8 mouse cellular contexts compared by ENCODE assay signal in the genomic region with DNA sequence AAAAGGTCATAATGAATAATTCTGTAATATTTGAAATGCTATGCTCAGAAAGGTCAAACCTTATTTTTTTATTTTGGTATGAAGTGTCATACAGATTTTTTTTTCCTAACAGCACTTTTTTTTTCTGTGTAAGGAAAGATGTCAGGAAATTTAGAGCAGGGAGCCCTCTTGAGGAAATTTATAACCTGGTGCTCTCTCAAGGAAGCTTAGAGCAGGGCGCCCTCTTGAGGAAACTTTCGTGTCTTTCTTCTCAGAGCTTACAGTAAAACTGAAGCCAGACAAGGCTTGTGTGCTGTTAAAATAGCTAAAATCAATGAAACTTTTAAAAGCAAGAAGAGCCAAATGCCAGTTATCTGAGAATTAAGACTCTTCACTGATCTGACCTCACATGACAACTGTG.
DNase-seq lines count a peak whose midpoint lies in the region; ATAC-seq and TF ChIP-seq lines count a peak whose summit lies in the region.

No protein-coding gene starts in this region.

- no peak overlapping the region for H3K9ac ChIP-seq in heart, embryonic 12.5 days
- H3K9ac ChIP-seq in midbrain, embryonic 14.5 days (replicated peaks; ENCODE audit: low read length): no peak overlapping the region
- H3K9ac ChIP-seq in stomach, postnatal 0 days (ENCODE audit: low read length): no peak overlapping the region

- no peak overlapping the region for H3K27ac ChIP-seq in heart, embryonic 12.5 days (ENCODE audit: poor library complexity, severe bottlenecking)
- no peak overlapping the region for H3K27ac ChIP-seq in embryonic facial prominence, embryonic 10.5 days (replicated peaks)
- no peak overlapping the region for H3K27ac ChIP-seq in midbrain, embryonic 14.5 days (replicated peaks; ENCODE audit: low read depth, low read length)
- no peak overlapping the region for H3K27ac ChIP-seq in stomach, postnatal 0 days (replicated peaks)

- no peaks in the 10 kb centered on the region for H3K9me3 ChIP-seq in heart, embryonic 12.5 days (replicated peaks)
- no peaks in the 10 kb centered on the region for H3K9me3 ChIP-seq in embryonic facial prominence, embryonic 10.5 days
- H3K9me3 ChIP-seq in midbrain, embryonic 14.5 days (ENCODE audit: control insufficient read depth, low read length): no peaks in the 10 kb centered on the region
- H3K9me3 ChIP-seq in stomach, postnatal 0 days (ENCODE audit: control insufficient read depth, low read length): no peaks in the 10 kb centered on the region

- 1% methylated on average over 2 of the region's 2 CpGs for WGBS in heart, embryonic 12.5 days
- WGBS in embryonic facial prominence, embryonic 10.5 days: 2% methylated on average over 2 of the region's 2 CpGs
- 2% methylated on average over 2 of the region's 2 CpGs for WGBS in midbrain, embryonic 14.5 days
- WGBS in stomach, postnatal 0 days: 0% methylated on average over 2 of the region's 2 CpGs

- H3K4me3 ChIP-seq in heart, embryonic 12.5 days: no peak overlapping the region
- H3K4me3 ChIP-seq in embryonic facial prominence, embryonic 10.5 days: no peak overlapping the region
- H3K4me3 ChIP-seq in midbrain, embryonic 14.5 days (replicated peaks; ENCODE audit: low read depth, low read length): no peak overlapping the region
- H3K4me3 ChIP-seq in stomach, postnatal 0 days (ENCODE audit: low read depth, low read length): no peak overlapping the region

- intact Hi-C loops in heart, postnatal 14 days (cut with DNase I): loop anchor here (1.0 to 10.0 kb wide), 4 partner anchors 156 to 944 kb away; no protein-coding TSS in a partner anchor

- no peaks in the 10 kb centered on the region for H3K36me3 ChIP-seq in heart, embryonic 12.5 days
- H3K36me3 ChIP-seq in embryonic facial prominence, embryonic 10.5 days (replicated peaks): no peaks in the 10 kb centered on the region
- no peaks in the 10 kb centered on the region for H3K36me3 ChIP-seq in midbrain, embryonic 14.5 days (ENCODE audit: control insufficient read depth, insufficient read depth, low read length)
- no peaks in the 10 kb centered on the region for H3K36me3 ChIP-seq in stomach, postnatal 0 days (ENCODE audit: control insufficient read depth, insufficient read depth, low read length)

- DNase-seq in heart, adult 11 months: peak; percentile 87
- DNase-seq in adrenal gland, postnatal 14 days: peak; percentile 82
- peak; percentile 61 for DNase-seq in embryonic facial prominence, embryonic 10.5 days (ENCODE audit: low spot score)
- peak; percentile 67 to 82 for DNase-seq in heart, postnatal 14 days
- peak; percentile 47 for DNase-seq in left cerebral cortex, adult 11 months (ENCODE audit: low spot score)
- DNase-seq in midbrain, embryonic 14.5 days: peak; percentile 96
- peak; percentile 77 for DNase-seq in stomach, postnatal 0 days (ENCODE audit: low spot score)

- H3K4me2 ChIP-seq in heart, embryonic 12.5 days: no peak overlapping the region
- no peak overlapping the region for H3K4me2 ChIP-seq in midbrain, embryonic 14.5 days (ENCODE audit: low read length)
- no peak overlapping the region for H3K4me2 ChIP-seq in stomach, postnatal 0 days (replicated peaks; ENCODE audit: low read depth)

- H3K27me3 ChIP-seq in heart, embryonic 12.5 days (replicated peaks): no peaks in the 10 kb centered on the region
- no peaks in the 10 kb centered on the region for H3K27me3 ChIP-seq in embryonic facial prominence, embryonic 10.5 days (replicated peaks; ENCODE audit: low read depth, poor library complexity, severe bottlenecking)
- H3K27me3 ChIP-seq in midbrain, embryonic 14.5 days (ENCODE audit: control insufficient read depth, insufficient read depth, low read length): no peaks in the 10 kb centered on the region
- H3K27me3 ChIP-seq in stomach, postnatal 0 days (ENCODE audit: control insufficient read depth, insufficient read depth, low read length): no peaks in the 10 kb centered on the region

- TF ChIP-seq EP300 in stomach, postnatal 0 days (optimal IDR thresholded peaks at IDR 0.05): no peak

- ATAC-seq in heart, embryonic 12.5 days (ENCODE audit: insufficient number of reproducible peaks, low FRiP score): no peak
- no peak for ATAC-seq in midbrain, embryonic 14.5 days (ENCODE audit: low FRiP score, low TSS enrichment)
- ATAC-seq in stomach, postnatal 0 days (ENCODE audit: low FRiP score, low TSS enrichment): no peak

- TF ChIP-seq CTCF in stomach, postnatal 0 days (IDR thresholded peaks at IDR 0.05; ENCODE audit: low read depth): peak; percentile 91

- H3K4me1 ChIP-seq in heart, embryonic 12.5 days (replicated peaks): no peaks in the 10 kb centered on the region
- H3K4me1 ChIP-seq in embryonic facial prominence, embryonic 10.5 days: no peaks in the 10 kb centered on the region
- no peaks in the 10 kb centered on the region for H3K4me1 ChIP-seq in midbrain, embryonic 14.5 days (ENCODE audit: control insufficient read depth, insufficient read depth, low read length)
- H3K4me1 ChIP-seq in stomach, postnatal 0 days (replicated peaks; ENCODE audit: control insufficient read depth, insufficient read depth): no peaks in the 10 kb centered on the region
